Mouse (Mus musculus): ENCODE data around the gene Olfr322.
"Not testable (repeated sequence)": the region's sequence is repeated elsewhere in the genome, so short reads cannot be mapped to it uniquely, and the experiment has no call there.

DNA sequence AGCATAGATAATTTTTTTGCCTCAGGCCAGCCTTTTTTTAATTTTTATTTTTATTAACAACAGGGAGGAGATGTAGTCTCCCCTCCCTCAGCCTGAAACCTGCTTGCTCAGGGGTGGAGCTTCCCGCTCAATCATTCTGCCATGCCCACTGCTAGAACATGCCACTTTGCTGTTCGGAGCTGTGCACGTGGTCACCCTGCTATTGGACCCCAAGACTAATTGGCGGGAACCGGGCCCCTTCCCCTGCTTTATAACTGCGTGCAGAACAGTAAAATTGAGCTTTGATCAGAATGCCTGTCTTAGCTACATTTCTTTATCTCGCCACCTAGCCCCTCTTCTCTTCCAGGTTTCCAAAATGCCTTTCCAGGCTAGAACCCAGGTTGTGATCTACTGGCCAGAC lies 59.1 kb downstream of the Olfr322 start:
- TF ChIP-seq EP300 (IDR thresholded peaks at IDR 0.05; ENCODE audit: insufficient read depth, low read depth, low read length); POLR2A (IDR thresholded peaks at IDR 0.05; ENCODE audit: insufficient read depth, low read length); CTCF (IDR thresholded peaks at IDR 0.05; ENCODE audit: low read depth, low read length): not testable (repeated sequence)

Measured in ES-Bruce4 (cell line).